Mouse (Mus musculus) lung, adult 2 months (tissue): ENCODE data around the gene Gm36210.

Experiments
- CTCF ChIP-seq: fragments of 200-500 bp; IDR thresholded peaks from 2 replicates; pipeline ENCODE4 v1.5.1; 2011; ENCODE audit warnings: mild to moderate bottlenecking, low read length, control low read depth; ENCODE audit not compliant: insufficient read depth
- POLR2A ChIP-seq: fragments of 200-500 bp; IDR thresholded peaks from 2 replicates; pipeline ENCODE4 v1.6.1; 2011; ENCODE audit warnings: low read depth, mild to moderate bottlenecking, control low read depth, low read length, borderline replicate concordance; ENCODE audit errors: extremely low read depth

GRCm38 (mm10) chr7:4895186-4895585 is 11.1 kb downstream of the Gm36210 start:
- TF ChIP-seq CTCF: no peak
- no peak for TF ChIP-seq POLR2A
